Mouse (Mus musculus) CH12.LX (cell line): ENCODE data around the gene Mtx1. TPM values are rescaled to one million over a fixed set of nuclear protein-coding genes. Genes with fewer than 3 reads are reported as not detected.

Experiments
- DNase-seq: peaks from one replicate; pipeline ENCODE4 v3.0.0-alpha.2; 2013; ENCODE audit errors: extremely low read depth
- H3K27ac ChIP-seq: 2 replicates; pipeline ENCODE4 v1.5.1; 2012; ENCODE audit warnings: low read depth, mild to moderate bottlenecking, control low read depth, moderate library complexity; ENCODE audit not compliant: insufficient read depth
- H3K27me3 ChIP-seq: replicated peaks from 2 replicates; pipeline ENCODE3; 2012; ENCODE audit warnings: inconsistent platforms
- H3K36me3 ChIP-seq, 2 experiments: replicated peaks in 1 of 2; 2 replicates each; pipeline versions ENCODE3 to v1.6.1; 2012; ENCODE audit warnings: inconsistent platforms in 1 of 2, low read length in 1 of 2, mild to moderate bottlenecking in 1 of 2, mixed read lengths in 1 of 2, moderate library complexity in 1 of 2; ENCODE audit not compliant: control insufficient read depth in 1 of 2, insufficient read depth in 1 of 2
- H3K4me1 ChIP-seq, 2 experiments: 2 replicates each; pipeline ENCODE4 v1.6.1; 2012; ENCODE audit warnings: inconsistent platforms in 1 of 2, moderate library complexity in 1 of 2; ENCODE audit not compliant: insufficient read depth in 2 of 2, control insufficient read depth in 1 of 2
- H3K4me2 ChIP-seq: 2 replicates; pipeline ENCODE4 v1.6.1; 2012; ENCODE audit warnings: low read depth, mild to moderate bottlenecking, control low read depth; ENCODE audit not compliant: poor library complexity, insufficient read depth, severe bottlenecking
- H3K4me3 ChIP-seq, 3 experiments: fragments of 150-350 bp in 1 of 3; sonication (generic) in 1 of 3; replicated peaks in 1 of 3; 2 replicates each; pipeline versions ENCODE3 to v1.5.1; 2011 to 2012; ENCODE audit warnings: low read depth in 2 of 3, low read length in 2 of 3, mild to moderate bottlenecking in 2 of 3, moderate library complexity in 2 of 3, control low read depth in 1 of 3, improper control_type of control experiment in 1 of 3, inconsistent platforms in 1 of 3, mixed read lengths in 1 of 3; ENCODE audit not compliant: poor library complexity in 1 of 3
- H3K79me2 ChIP-seq: replicated peaks from 2 replicates; pipeline ENCODE4 v1.6.1; 2012; ENCODE audit warnings: mild to moderate bottlenecking, moderate library complexity; ENCODE audit not compliant: control insufficient read depth, poor library complexity, insufficient read depth, severe bottlenecking; ENCODE audit errors: extremely low read depth
- H3K9ac ChIP-seq: 2 replicates; pipeline ENCODE4 v1.6.1; 2012; ENCODE audit warnings: low read depth, mild to moderate bottlenecking, control low read depth, moderate library complexity; ENCODE audit not compliant: insufficient read depth
- H3K9me3 ChIP-seq: replicated peaks from 2 replicates; pipeline ENCODE3; 2012; ENCODE audit warnings: low read length, inconsistent platforms, mixed read lengths
- BHLHE40 ChIP-seq: IDR thresholded peaks from 2 replicates; pipeline ENCODE4 v1.6.1; 2011; ENCODE audit warnings: mild to moderate bottlenecking, low read depth, low read length, improper control_type of control experiment
- CTCF ChIP-seq, 2 experiments: IDR thresholded peaks in 1 of 2; conservative IDR thresholded peaks in 1 of 2; 2 replicates each; pipeline ENCODE4 v1.5.1; 2011 to 2012; ENCODE audit warnings: low read depth in 2 of 2, low read length in 2 of 2, improper control_type of control experiment in 1 of 2, inconsistent platforms in 1 of 2, mild to moderate bottlenecking in 1 of 2, moderate library complexity in 1 of 2
- GABPA ChIP-seq: IDR thresholded peaks from 2 replicates; pipeline ENCODE4 v1.6.1; 2012; ENCODE audit warnings: low read depth, low read length, improper control_type of control experiment, inconsistent platforms; ENCODE audit not compliant: insufficient replicate concordance
- IRF4 ChIP-seq: IDR thresholded peaks from 2 replicates; pipeline ENCODE4 v1.6.1; 2014; ENCODE audit warnings: low read depth, mild to moderate bottlenecking, inconsistent platforms, low read length, improper control_type of control experiment
- KAT2A ChIP-seq: IDR thresholded peaks from 2 replicates; pipeline ENCODE4 v1.6.1; 2012; ENCODE audit warnings: low read length, improper control_type of control experiment, inconsistent platforms; ENCODE audit not compliant: insufficient replicate concordance
- MAFK ChIP-seq: IDR thresholded peaks from 2 replicates; pipeline ENCODE4 v1.6.1; 2011; ENCODE audit warnings: low read length, improper control_type of control experiment; ENCODE audit not compliant: insufficient replicate concordance
- MEF2A ChIP-seq: IDR thresholded peaks from 2 replicates; pipeline ENCODE4 v1.6.1; 2014; ENCODE audit warnings: low read depth, mild to moderate bottlenecking, inconsistent platforms, low read length, improper control_type of control experiment, borderline replicate concordance
- MYC ChIP-seq: IDR thresholded peaks from 2 replicates; pipeline ENCODE4 v1.6.1; 2011; ENCODE audit warnings: low read depth, mild to moderate bottlenecking, improper control_type of control experiment, low read length
- NELFE ChIP-seq: IDR thresholded peaks from 2 replicates; pipeline ENCODE4 v1.6.1; 2011; ENCODE audit warnings: low read depth, low read length, improper control_type of control experiment
- RAD21 ChIP-seq: IDR thresholded peaks from 2 replicates; pipeline ENCODE4 v1.6.1; 2011; ENCODE audit warnings: low read depth, mild to moderate bottlenecking, low read length, improper control_type of control experiment, moderate library complexity
- RCOR1 ChIP-seq: conservative IDR thresholded peaks from 2 replicates; pipeline ENCODE4 v1.6.1; 2012; ENCODE audit warnings: low read depth, mild to moderate bottlenecking, inconsistent platforms, low read length, improper control_type of control experiment
- SMC3 ChIP-seq: IDR thresholded peaks from 2 replicates; pipeline ENCODE4 v1.6.1; 2011; ENCODE audit warnings: low read depth, low read length, improper control_type of control experiment
- TBP ChIP-seq: conservative IDR thresholded peaks from 2 replicates; pipeline ENCODE4 v1.6.1; 2011; ENCODE audit warnings: low read depth, low read length, improper control_type of control experiment
- TCF12 ChIP-seq: IDR thresholded peaks from 2 replicates; pipeline ENCODE4 v1.6.1; 2014; ENCODE audit warnings: low read depth, mild to moderate bottlenecking, inconsistent platforms, low read length, improper control_type of control experiment
- USF2 ChIP-seq: conservative IDR thresholded peaks from 2 replicates; pipeline ENCODE4 v1.6.1; 2011; ENCODE audit warnings: low read depth, low read length, improper control_type of control experiment
- ZC3H11A ChIP-seq: IDR thresholded peaks from 2 replicates; pipeline ENCODE4 v1.6.1; 2012; ENCODE audit warnings: low read depth, mild to moderate bottlenecking, inconsistent platforms, low read length, improper control_type of control experiment
- ZKSCAN1 ChIP-seq: IDR thresholded peaks from 2 replicates; pipeline ENCODE4 v1.6.1; 2012; ENCODE audit warnings: low read depth, inconsistent platforms, low read length, improper control_type of control experiment, borderline replicate concordance
- ZMIZ1 ChIP-seq: IDR thresholded peaks from 2 replicates; pipeline ENCODE4 v1.6.1; 2012; ENCODE audit warnings: low read depth, mild to moderate bottlenecking, inconsistent platforms, low read length, improper control_type of control experiment
- dilution Hi-C: fragments of 300-500 bp; cut with MboI; formaldehyde crosslinking; loops from 2 replicates; pipeline ENCODE4 v1.14.3; 2020; ENCODE audit warnings: low sequenced_read_pairs; ENCODE audit not compliant: extremely low pct_unique_long_range_greater_than_20kb, extremely low pct_ligation_motif_present
- in situ Hi-C: fragments of 300-500 bp; cut with MboI; formaldehyde crosslinking; loops from 3 replicates; pipeline ENCODE4 v1.14.3; 2019; ENCODE audit warnings: low sequenced_read_pairs, low pct_ligation_motif_present, low pct_unique_long_range_greater_than_20kb, mixed read lengths
- polyA plus RNA-seq: library from polyadenylated mRNA; unstranded; fragments of >175 nt; gene quantifications from 2 replicates; pipeline ENCODE4 v1.2.1, GENCODE M21; 2012; ENCODE audit warnings: low read depth; ENCODE audit not compliant: insufficient read length
- total RNA-seq, 2 experiments: library from RNA; depleted of rRNA; stranded (reverse); fragments of 300-350 nt in 1 of 2; fragments of >200 nt in 1 of 2; gene quantifications; 2 replicates each; pipeline ENCODE4 v1.2.3; 2012 to 2014

Gene Mtx1
- total and polyA plus RNA-seq, 3 experiments: 162 to 299 (median 205) TPM

- no peak overlapping the region for H3K4me2 ChIP-seq
- H3K27ac ChIP-seq: no peak overlapping the region
- TF ChIP-seq ZKSCAN1: no peak
- TF ChIP-seq MAFK: no peak
- no peak for TF ChIP-seq ZMIZ1
- no peak for TF ChIP-seq TBP
- TF ChIP-seq SMC3: no peak
- no peak for TF ChIP-seq ZC3H11A
- no peak for TF ChIP-seq MEF2A
- no peak for TF ChIP-seq IRF4
- TF ChIP-seq RCOR1: no peak
- no peak for TF ChIP-seq CTCF (conservative IDR thresholded peaks at IDR 0.05 in 1 of 2, IDR thresholded peaks at IDR 0.05 in 1 of 2; ENCODE audit: low read depth in 2 of 2, low read length in 2 of 2)
- TF ChIP-seq GABPA: no peak
- TF ChIP-seq TCF12: no peak
- no peak for TF ChIP-seq NELFE
- TF ChIP-seq USF2: no peak
- TF ChIP-seq BHLHE40: no peak
- no peak for TF ChIP-seq RAD21
- H3K9me3 ChIP-seq: no peaks in the 10 kb centered on the region
- no peaks in the 10 kb centered on the region for H3K27me3 ChIP-seq
- H3K4me3 ChIP-seq: no peak overlapping the region
- dilution Hi-C loops (no loop called here), in situ Hi-C loops (loop anchor here (5.0 kb wide), 1 partner anchor 34 kb away; no protein-coding TSS in a partner anchor)
- no peak for DNase-seq
- peaks cover 14% of the 10 kb centered on the region for H3K79me2 ChIP-seq
- H3K9ac ChIP-seq: no peak overlapping the region
- peaks cover 71 to 90% of the 10 kb centered on the region in 2 experiments for H3K36me3 ChIP-seq
- peaks cover 8 to 31% of the 10 kb centered on the region in 2 experiments for H3K4me1 ChIP-seq
Measured at GRCm38 (mm10) chr3:89208736-89209135, 18.2 kb downstream of the Mtx1 start.

- H3K27ac ChIP-seq: no peak overlapping the region
- H3K79me2 ChIP-seq: peaks cover 11% of the 10 kb centered on the region
- no peaks in the 10 kb centered on the region for H3K9me3 ChIP-seq
- no peak overlapping the region for H3K4me2 ChIP-seq
- in situ Hi-C loops (loop anchor here (5.0 kb wide), 1 partner anchor 34 kb away; no protein-coding TSS in a partner anchor), dilution Hi-C loops (no loop called here)
- peaks cover 8 to 32% of the 10 kb centered on the region in 2 experiments for H3K4me1 ChIP-seq
- no peak overlapping the region for H3K9ac ChIP-seq
- H3K36me3 ChIP-seq: peaks cover 71 to 90% of the 10 kb centered on the region in 2 experiments
- no peak overlapping the region for H3K4me3 ChIP-seq
- H3K27me3 ChIP-seq: no peaks in the 10 kb centered on the region
- no peak for DNase-seq
- TF ChIP-seq CTCF (conservative IDR thresholded peaks at IDR 0.05 in 1 of 2, IDR thresholded peaks at IDR 0.05 in 1 of 2; ENCODE audit: low read depth in 2 of 2, low read length in 2 of 2): no peak
- TF ChIP-seq MYC: no peak
- no peak for TF ChIP-seq ZMIZ1
- no peak for TF ChIP-seq KAT2A
Measured at GRCm38 (mm10) chr3:89208075-89208657, 18.7 kb downstream of the Mtx1 start.
